Mouse (Mus musculus) megakaryocyte, embryonic 14.5 days (primary cell): ENCODE measurements at regions not wholly inside any gene's neighbourhood (a gene's known extent, or its start where the extent isn't known, plus 50 kb on each side); places are given as distances from the start of the nearest gene placed in this dataset.

ENCODE experiments used
- FLI1 ChIP-seq: IDR thresholded peaks from 2 replicates; pipeline ENCODE4 v1.6.1; 2012; ENCODE audit warnings: low read length, inconsistent platforms, mixed read lengths
- GATA1 ChIP-seq: IDR thresholded peaks from 3 replicates; pipeline ENCODE4 v1.6.1; 2012; ENCODE audit warnings: mixed read lengths, low read length, inconsistent platforms, borderline replicate concordance

GRCm38 (mm10) chr1:91674082-91674655, 127.1 kb upstream of the Twist2 start:
- TF ChIP-seq GATA1 (no peak), FLI1 (no peak)
